Mouse (Mus musculus) brain, adult 2 months (tissue): ENCODE measurements around the gene Taf1b.

ENCODE experiments used
- DNase-seq: peaks from one replicate; pipeline ENCODE4 v3.0.0; 2011; ENCODE audit warnings: low read depth, low spot score

Gene Taf1b

GRCm38 (mm10) chr12:24600806-24601205 is 102.6 kb downstream of the Taf1b start:
- DNase-seq: peak; percentile 86

- peak; percentile 79 for DNase-seq
These were observed 105.1 kb downstream of the Taf1b start for GRCm38 (mm10) chr12:24603266-24603665.

GRCm38 (mm10) chr12:24606166-24606565 is 108.0 kb downstream of the Taf1b start:
- no peak for DNase-seq
